Comparison of ENCODE assay signal across 8 mouse cellular contexts in the genomic region with DNA sequence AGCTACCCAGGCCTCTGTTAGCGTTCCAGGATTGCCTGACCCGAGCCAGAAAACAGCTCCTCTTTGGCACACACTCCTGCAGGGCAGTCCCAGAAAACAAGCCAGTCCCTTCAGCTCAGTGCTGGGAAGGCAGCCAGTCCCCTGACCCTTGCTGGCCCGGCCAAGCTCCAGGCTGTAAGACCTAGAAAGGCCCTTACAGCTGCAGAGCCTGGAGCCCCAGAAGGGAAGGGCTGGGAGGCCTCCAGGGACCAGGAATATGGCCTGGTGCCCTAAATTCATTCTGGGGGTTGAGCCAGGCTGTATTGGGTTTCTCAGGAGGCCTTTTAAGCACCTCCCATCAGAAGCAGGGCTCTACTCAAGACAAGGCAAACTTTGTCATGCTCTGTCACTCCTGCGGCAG. TPM values are rescaled to one million over a fixed set of nuclear protein-coding genes. Genes with fewer than 3 reads are reported as not detected.
DNase-seq lines count a peak whose midpoint lies in the region; ATAC-seq lines count a peak whose summit lies in the region.

No protein-coding gene starts in this region.

- H3K9ac ChIP-seq in heart, embryonic 12.5 days = no peak overlapping the region
- no peak overlapping the region for H3K9ac ChIP-seq in embryonic facial prominence, embryonic 11.5 days (replicated peaks; ENCODE audit: low read length)
- H3K9ac ChIP-seq in kidney, embryonic 16.5 days (replicated peaks; ENCODE audit: low read length) = no peak overlapping the region
- no peak overlapping the region for H3K9ac ChIP-seq in limb, embryonic 13.5 days

- DNase-seq in heart, adult 18-20 months = peak; percentile 93 to 97
- DNase-seq in embryonic facial prominence, embryonic 11.5 days (ENCODE audit: low spot score) = no peak
- DNase-seq in heart, embryonic 10.5 days (ENCODE audit: low spot score) = peak; percentile 69
- DNase-seq in right cerebral cortex, postnatal 25 days = peak; percentile 55
- no peak for DNase-seq in embryo, embryonic 9.5 days (ENCODE audit: extremely low spot score)

- no peak overlapping the region for H3K4me3 ChIP-seq in heart, embryonic 12.5 days
- no peak overlapping the region for H3K4me3 ChIP-seq in embryonic facial prominence, embryonic 11.5 days (ENCODE audit: low read depth, low read length)
- no peak overlapping the region for H3K4me3 ChIP-seq in heart, embryonic 10.5 days
- H3K4me3 ChIP-seq in kidney, embryonic 16.5 days (ENCODE audit: low read length) = no peak overlapping the region
- no peak overlapping the region for H3K4me3 ChIP-seq in limb, embryonic 13.5 days

- H3K4me1 ChIP-seq in heart, embryonic 12.5 days (replicated peaks) = peaks cover 35% of the 10 kb centered on the region
- H3K4me1 ChIP-seq in embryonic facial prominence, embryonic 11.5 days (ENCODE audit: control insufficient read depth, insufficient read depth, low read length) = no peaks in the 10 kb centered on the region; the same call in 1 of the 2 replicates
- H3K4me1 ChIP-seq in heart, embryonic 10.5 days = peaks cover 29% of the 10 kb centered on the region
- H3K4me1 ChIP-seq in kidney, embryonic 16.5 days (ENCODE audit: insufficient read depth, low read length) = peaks cover 68% of the 10 kb centered on the region
- H3K4me1 ChIP-seq in limb, embryonic 13.5 days = peaks cover 41% of the 10 kb centered on the region

- H3K9me3 ChIP-seq in heart, embryonic 12.5 days (replicated peaks) = no peaks in the 10 kb centered on the region
- H3K9me3 ChIP-seq in embryonic facial prominence, embryonic 11.5 days (replicated peaks; ENCODE audit: control insufficient read depth, low read length) = no peaks in the 10 kb centered on the region
- H3K9me3 ChIP-seq in heart, embryonic 10.5 days = no peaks in the 10 kb centered on the region
- no peaks in the 10 kb centered on the region for H3K9me3 ChIP-seq in kidney, embryonic 16.5 days (ENCODE audit: low read length)
- H3K9me3 ChIP-seq in limb, embryonic 13.5 days = no peaks in the 10 kb centered on the region

- no peak overlapping the region for H3K4me2 ChIP-seq in heart, embryonic 12.5 days
- no peak overlapping the region for H3K4me2 ChIP-seq in embryonic facial prominence, embryonic 11.5 days (ENCODE audit: low read depth, low read length)
- no peak overlapping the region for H3K4me2 ChIP-seq in kidney, embryonic 16.5 days (replicated peaks; ENCODE audit: low read depth, low read length)
- no peak overlapping the region for H3K4me2 ChIP-seq in limb, embryonic 13.5 days (replicated peaks)

- no peak overlapping the region for H3K27ac ChIP-seq in heart, embryonic 12.5 days (ENCODE audit: poor library complexity, severe bottlenecking)
- 0 out of 2 replicates have a peak overlapping the region, but pooled peaks have one; percentile 20 for H3K27ac ChIP-seq in embryonic facial prominence, embryonic 11.5 days (replicated peaks; ENCODE audit: low read depth, low read length)
- no peak overlapping the region for H3K27ac ChIP-seq in heart, embryonic 10.5 days
- H3K27ac ChIP-seq in kidney, embryonic 16.5 days (ENCODE audit: low read length) = peak overlapping the region; percentile 59
- peak overlapping the region; percentile 44; the same call in 1 of the 2 replicates for H3K27ac ChIP-seq in limb, embryonic 13.5 days

- ATAC-seq in heart, embryonic 12.5 days (ENCODE audit: insufficient number of reproducible peaks, low FRiP score) = no peak
- ATAC-seq in embryonic facial prominence, embryonic 11.5 days (replicated peaks; ENCODE audit: insufficient number of reproducible peaks, low FRiP score, low TSS enrichment, low read depth) = no peak
- ATAC-seq in kidney, embryonic 16.5 days (ENCODE audit: low FRiP score, low TSS enrichment) = peak; percentile 56; the same call in 1 of the 2 replicates
- peak; percentile 58 for ATAC-seq in limb, embryonic 13.5 days (ENCODE audit: low FRiP score, low read depth)

- WGBS in heart, embryonic 12.5 days = 63% methylated on average over 4 of the region's 4 CpGs
- 61% methylated on average over 4 of the region's 4 CpGs for WGBS in embryonic facial prominence, embryonic 11.5 days
- 65% methylated on average over 4 of the region's 4 CpGs for WGBS in heart, embryonic 10.5 days
- WGBS in kidney, embryonic 16.5 days = 34% methylated on average over 4 of the region's 4 CpGs
- 68% methylated on average over 4 of the region's 4 CpGs for WGBS in limb, embryonic 13.5 days

- peaks cover 13% of the 10 kb centered on the region; the same call in 1 of the 2 replicates for H3K36me3 ChIP-seq in heart, embryonic 12.5 days
- peaks cover 2% of the 10 kb centered on the region for H3K36me3 ChIP-seq in embryonic facial prominence, embryonic 11.5 days (replicated peaks; ENCODE audit: control insufficient read depth, insufficient read depth, low read depth, low read length)
- H3K36me3 ChIP-seq in heart, embryonic 10.5 days = no peaks in the 10 kb centered on the region
- H3K36me3 ChIP-seq in kidney, embryonic 16.5 days (ENCODE audit: insufficient read depth, low read length) = no peaks in the 10 kb centered on the region
- peaks cover 84% of the 10 kb centered on the region for H3K36me3 ChIP-seq in limb, embryonic 13.5 days

- no peaks in the 10 kb centered on the region for H3K27me3 ChIP-seq in heart, embryonic 12.5 days (replicated peaks)
- no peaks in the 10 kb centered on the region for H3K27me3 ChIP-seq in embryonic facial prominence, embryonic 11.5 days (ENCODE audit: control insufficient read depth, insufficient read depth, low read length)
- H3K27me3 ChIP-seq in heart, embryonic 10.5 days (ENCODE audit: insufficient read depth, poor library complexity, severe bottlenecking) = peaks cover 13% of the 10 kb centered on the region; the same call in 1 of the 2 replicates
- no peaks in the 10 kb centered on the region for H3K27me3 ChIP-seq in kidney, embryonic 16.5 days (ENCODE audit: insufficient read depth, low read length)
- H3K27me3 ChIP-seq in limb, embryonic 13.5 days = no peaks in the 10 kb centered on the region

RNA-seq across cellular contexts. Expression of gene Lpcat2, which starts 4.9 kb away (rescaled TPM):
- total RNA-seq in heart, adult 18-20 months (2021) = 1 to 10 TPM; 1.1 to 1.2 TPM
- polyA plus RNA-seq in heart, embryonic 12.5 days (2016; fragmentation: Nextera tagmentation; extraction: Ambion mirVana) = 3.0 and 4.9 TPM in 2 replicates
- polyA plus RNA-seq in embryonic facial prominence, embryonic 11.5 days (2014; fragmentation: Nextera tagmentation; extraction: Ambion mirVana) = 4.7 and 4.8 TPM in 2 replicates
- polyA plus RNA-seq in heart, embryonic 10.5 days (2016; fragmentation: Nextera tagmentation; extraction: Ambion mirVana) = 1.4 and 2.8 TPM in 2 replicates
- 5.5 and 6.1 TPM in 2 replicates for polyA plus RNA-seq in kidney, embryonic 16.5 days (2015; fragmentation: Nextera tagmentation; extraction: Ambion mirVana)
- polyA plus RNA-seq in limb, embryonic 13.5 days (2015; fragmentation: Nextera tagmentation; extraction: Ambion mirVana) = 11.7 and 11.8 TPM in 2 replicates

RNA-seq across cellular contexts. Expression of gene Mmp2, which starts 23.1 kb away (rescaled TPM):
- 10 to 100 TPM; 57.2 to 58.8 TPM for total RNA-seq in heart, adult 18-20 months (2021)
- 123 TPM in 2 replicates for polyA plus RNA-seq in heart, embryonic 12.5 days (2016; fragmentation: Nextera tagmentation; extraction: Ambion mirVana)
- 177 and 184 TPM in 2 replicates for polyA plus RNA-seq in embryonic facial prominence, embryonic 11.5 days (2014; fragmentation: Nextera tagmentation; extraction: Ambion mirVana)
- polyA plus RNA-seq in heart, embryonic 10.5 days (2016; fragmentation: Nextera tagmentation; extraction: Ambion mirVana) = 72.3 and 96.5 TPM in 2 replicates
- polyA plus RNA-seq in kidney, embryonic 16.5 days (2015; fragmentation: Nextera tagmentation; extraction: Ambion mirVana) = 142 and 148 TPM in 2 replicates
- polyA plus RNA-seq in limb, embryonic 13.5 days (2015; fragmentation: Nextera tagmentation; extraction: Ambion mirVana) = 245 and 256 TPM in 2 replicates

RNA-seq across cellular contexts. Expression of gene Capns2, which starts 51.0 kb away (rescaled TPM):
- total RNA-seq in heart, adult 18-20 months (2021) = not detected
- polyA plus RNA-seq in heart, embryonic 12.5 days (2016; fragmentation: Nextera tagmentation; extraction: Ambion mirVana) = 0.23 and 0.26 TPM in 2 replicates
- polyA plus RNA-seq in embryonic facial prominence, embryonic 11.5 days (2014; fragmentation: Nextera tagmentation; extraction: Ambion mirVana) = 0.28 TPM in 1 of 2 replicates, not detected in the other
- polyA plus RNA-seq in heart, embryonic 10.5 days (2016; fragmentation: Nextera tagmentation; extraction: Ambion mirVana) = 0.26 TPM in 1 of 2 replicates, not detected in the other
- 0.21 TPM in 1 of 2 replicates, not detected in the other for polyA plus RNA-seq in kidney, embryonic 16.5 days (2015; fragmentation: Nextera tagmentation; extraction: Ambion mirVana)
- 4.5 and 6.4 TPM in 2 replicates for polyA plus RNA-seq in limb, embryonic 13.5 days (2015; fragmentation: Nextera tagmentation; extraction: Ambion mirVana)

Comparison
In these comparisons a context has a peak if more than half of its experiments do, and no peak if none do; other contexts are left out.
1. DNase-seq: peak in heart, adult 18-20 months (2 of 2), heart, embryonic 10.5 days (single experiment) and right cerebral cortex, postnatal 25 days (single experiment); none in embryonic facial prominence, embryonic 11.5 days (single experiment) and embryo, embryonic 9.5 days (single experiment).
2. ATAC-seq: peak in kidney, embryonic 16.5 days (single experiment) and limb, embryonic 13.5 days (single experiment); none in heart, embryonic 12.5 days (single experiment) and embryonic facial prominence, embryonic 11.5 days (single experiment).
3. H3K27ac ChIP-seq: peak in embryonic facial prominence, embryonic 11.5 days (single experiment), kidney, embryonic 16.5 days (single experiment) and limb, embryonic 13.5 days (single experiment); none in heart, embryonic 12.5 days (single experiment) and heart, embryonic 10.5 days (single experiment).